Mouse (Mus musculus): ENCODE results near the gene Ric8b.

Ric8b gene

GRCm38 (mm10) chr10:84909021-84909801 is 8.2 kb upstream of the Ric8b start:
- DNase-seq (ENCODE audit: low spot score in 2 of 2), result no peak

- DNase-seq (ENCODE audit: low spot score in 2 of 2), result no peak
These were observed 7.2 kb upstream of the Ric8b start for GRCm38 (mm10) chr10:84910194-84910593.

GRCm38 (mm10) chr10:84910758-84911384 is 6.5 kb upstream of the Ric8b start:
- DNase-seq (ENCODE audit: low spot score in 2 of 2), result no peak

GRCm38 (mm10) chr10:84913148-84913547 is 4.3 kb upstream of the Ric8b start:
- no peak for DNase-seq (ENCODE audit: low spot score in 2 of 2)

GRCm38 (mm10) chr10:84915476-84915875 is 1.9 kb upstream of the Ric8b start:
- DNase-seq (ENCODE audit: low spot score in 2 of 2), result no peak

- peak; percentile 33 to 63 for DNase-seq (ENCODE audit: low spot score in 2 of 2)
These were observed 297 bp downstream of the Ric8b start for GRCm38 (mm10) chr10:84917731-84918095.

GRCm38 (mm10) chr10:84926336-84926735 is 8.9 kb downstream of the Ric8b start:
- DNase-seq (ENCODE audit: low spot score in 2 of 2), result no peak

GRCm38 (mm10) chr10:84926885-84927284 is 9.5 kb downstream of the Ric8b start:
- no peak for DNase-seq (ENCODE audit: low spot score in 2 of 2)

- DNase-seq (ENCODE audit: low spot score in 2 of 2), result no peak
These were observed 11.0 kb downstream of the Ric8b start for GRCm38 (mm10) chr10:84928465-84928864.

- no peak for DNase-seq (ENCODE audit: low spot score in 2 of 2)
These were observed 18.3 kb downstream of the Ric8b start for GRCm38 (mm10) chr10:84935553-84936209.

GRCm38 (mm10) chr10:84936832-84937515 is 19.6 kb downstream of the Ric8b start:
- no peak for DNase-seq (ENCODE audit: low spot score in 2 of 2)

- no peak for DNase-seq (ENCODE audit: low spot score in 2 of 2)
These were observed 20.8 kb downstream of the Ric8b start for GRCm38 (mm10) chr10:84938094-84938820.

- no peak for DNase-seq (ENCODE audit: low spot score in 2 of 2)
These were observed 21.5 kb downstream of the Ric8b start for GRCm38 (mm10) chr10:84938886-84939285.

- no peak for DNase-seq (ENCODE audit: low spot score in 2 of 2)
These were observed 22.9 kb downstream of the Ric8b start for GRCm38 (mm10) chr10:84940356-84940755.

- no peak for DNase-seq (ENCODE audit: low spot score in 2 of 2)
These were observed 28.3 kb downstream of the Ric8b start for GRCm38 (mm10) chr10:84945692-84946091.

- DNase-seq (ENCODE audit: low spot score in 2 of 2), result no peak
These were observed 31.7 kb downstream of the Ric8b start for GRCm38 (mm10) chr10:84948970-84949683.

GRCm38 (mm10) chr10:84949684-84950010 is 32.2 kb downstream of the Ric8b start:
- DNase-seq (ENCODE audit: low spot score in 2 of 2), result no peak

- no peak for DNase-seq (ENCODE audit: low spot score in 2 of 2)
These were observed 33.0 kb downstream of the Ric8b start for GRCm38 (mm10) chr10:84950384-84950783.

- DNase-seq (ENCODE audit: low spot score in 2 of 2), result no peak
These were observed 36.8 kb downstream of the Ric8b start for GRCm38 (mm10) chr10:84954236-84954635.

- DNase-seq (ENCODE audit: low spot score in 2 of 2), result no peak
These were observed 38.8 kb downstream of the Ric8b start for GRCm38 (mm10) chr10:84956173-84956572.

GRCm38 (mm10) chr10:84958597-84958996 is 41.2 kb downstream of the Ric8b start:
- no peak for DNase-seq (ENCODE audit: low spot score in 2 of 2)

Data from urinary bladder, postnatal 4 days (tissue).